Mouse (Mus musculus) testis, adult 2 months (tissue): Measurements from ENCODE around the gene Snx30. TPM values are rescaled to one million over a fixed set of nuclear protein-coding genes. Genes with fewer than 3 reads are reported as not detected.

ENCODE experiments used
- H3K27ac ChIP-seq: fragments of 200-500 bp; 2 replicates; pipeline ENCODE4 v1.5.1; 2012; ENCODE audit warnings: low read depth, low read length; ENCODE audit not compliant: control insufficient read depth, insufficient read depth
- H3K27me3 ChIP-seq: fragments of 200-500 bp; 2 replicates; pipeline ENCODE4 v1.6.1; 2012; ENCODE audit warnings: mild to moderate bottlenecking, low read length, moderate library complexity; ENCODE audit not compliant: control insufficient read depth, insufficient read depth
- H3K36me3 ChIP-seq: fragments of 200-500 bp; 2 replicates; pipeline ENCODE4 v1.6.1; 2012; ENCODE audit warnings: mild to moderate bottlenecking, low read length; ENCODE audit not compliant: control insufficient read depth, insufficient read depth
- H3K4me1 ChIP-seq: fragments of 200-500 bp; 2 replicates; pipeline ENCODE4 v1.6.1; 2012; ENCODE audit warnings: low read length; ENCODE audit not compliant: control insufficient read depth, insufficient read depth
- H3K4me3 ChIP-seq: fragments of 200-500 bp; 2 replicates; pipeline ENCODE4 v1.5.1; 2012; ENCODE audit warnings: low read depth, mild to moderate bottlenecking, low read length, moderate library complexity, mixed read lengths; ENCODE audit not compliant: control insufficient read depth
- CTCF ChIP-seq: fragments of 200-500 bp; IDR thresholded peaks from 2 replicates; pipeline ENCODE4 v1.5.1; 2012; ENCODE audit warnings: low read depth, mild to moderate bottlenecking, inconsistent platforms, low read length, moderate library complexity; ENCODE audit not compliant: control insufficient read depth, insufficient read depth, insufficient replicate concordance
- POLR2A ChIP-seq: fragments of 200-500 bp; IDR thresholded peaks from 2 replicates; pipeline ENCODE4 v1.6.1; 2012; ENCODE audit warnings: low read depth, mild to moderate bottlenecking, inconsistent platforms, low read length, moderate library complexity; ENCODE audit not compliant: control insufficient read depth
- polyA plus RNA-seq: library from polyadenylated mRNA; depleted of rRNA; stranded (reverse); fragments of >200 nt; gene quantifications from 2 replicates; pipeline ENCODE4 v1.2.3, GENCODE M21; 2012

Gene Snx30
- polyA plus RNA-seq, 1 experiment = 0.57 TPM

DNA sequence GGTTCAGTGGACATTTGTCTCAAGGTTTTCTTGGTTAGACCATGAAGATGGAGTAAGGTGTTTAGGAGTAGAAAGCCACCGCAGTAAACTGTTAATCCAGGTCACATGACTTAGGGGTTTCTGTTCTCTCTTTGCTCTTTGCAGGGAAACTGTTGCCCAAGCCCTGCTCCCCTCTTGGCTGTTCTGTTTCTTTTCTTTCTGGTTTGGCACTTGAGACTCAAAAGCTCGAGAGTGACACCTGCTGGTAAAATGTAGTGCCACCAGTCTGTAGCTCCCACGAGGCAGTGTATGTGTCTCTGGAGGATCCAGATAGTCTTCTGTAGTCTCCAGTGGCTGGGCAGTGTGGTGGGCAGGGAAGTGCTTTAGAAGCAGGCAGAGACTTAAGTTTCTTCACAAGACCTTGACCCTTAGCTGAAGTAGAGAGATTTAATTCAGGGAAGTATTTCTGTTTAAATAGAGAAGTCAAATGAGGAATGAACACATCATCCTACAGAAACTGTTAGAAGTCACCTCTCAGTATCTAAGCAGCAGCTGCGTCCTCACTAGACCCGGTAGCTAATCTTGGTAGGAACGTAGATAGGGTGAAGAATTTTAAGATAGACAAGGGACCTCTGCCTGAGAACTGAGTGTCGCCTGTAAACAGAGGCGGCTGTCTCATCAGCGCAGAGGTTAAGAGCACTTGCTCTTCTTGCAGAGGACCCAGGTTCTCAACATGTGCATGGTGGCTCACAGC is 65.4 kb downstream of the Snx30 start:
- Histone ChIP-seq H3K36me3 (no peaks in the 10 kb centered on the region), H3K4me3 (no peak overlapping the region), H3K4me1 (no peaks in the 10 kb centered on the region), H3K27ac (no peak overlapping the region), H3K27me3 (no peaks in the 10 kb centered on the region)
- TF ChIP-seq CTCF = peak; percentile 20; the same call in 1 of the 2 replicates
- TF ChIP-seq POLR2A = no peak

DNA sequence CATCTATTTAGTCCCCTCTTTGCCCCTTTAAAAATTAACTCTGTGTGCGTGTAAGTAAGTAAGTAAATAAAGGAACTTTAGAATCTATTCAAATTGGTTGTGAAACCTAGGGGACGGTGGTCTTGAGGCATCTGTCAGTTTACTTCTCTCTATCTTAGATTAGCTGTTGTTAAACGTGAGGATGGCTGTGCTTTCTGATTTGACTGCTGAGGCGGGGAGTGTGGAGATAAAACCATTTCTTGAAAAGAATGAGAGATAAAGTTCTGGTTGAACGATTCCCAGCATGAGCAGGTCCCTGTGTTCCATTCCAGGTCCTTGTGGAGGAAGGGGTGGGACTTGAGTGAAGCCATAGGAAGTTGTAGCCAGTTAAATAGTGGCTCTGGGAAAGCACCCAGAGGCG is 67.6 kb downstream of the Snx30 start:
- Histone ChIP-seq H3K27ac (no peak overlapping the region), H3K4me1 (no peaks in the 10 kb centered on the region), H3K36me3 (no peaks in the 10 kb centered on the region), H3K27me3 (no peaks in the 10 kb centered on the region), H3K4me3 (no peak overlapping the region)
- TF ChIP-seq POLR2A (no peak), CTCF (no peak)

DNA sequence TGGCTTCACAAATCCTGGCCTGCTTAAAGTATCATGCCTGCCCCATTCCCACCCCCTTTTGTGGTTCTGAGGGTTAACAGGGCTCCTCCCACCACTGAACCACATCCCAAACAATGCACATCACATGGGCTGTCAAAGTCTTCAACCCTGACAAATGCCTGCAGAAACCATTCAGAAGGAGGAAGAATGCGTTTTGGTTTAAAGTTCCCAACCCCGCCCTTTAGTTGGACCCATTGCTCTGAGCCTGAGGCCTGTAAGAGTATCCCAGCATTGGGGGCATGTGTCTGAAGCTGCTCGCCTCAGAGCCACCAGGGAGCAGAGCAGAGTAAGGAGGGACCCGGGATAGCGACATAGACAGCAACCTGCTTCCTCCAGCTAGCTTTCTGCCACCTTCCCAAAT is 68.2 kb downstream of the Snx30 start:
- Histone ChIP-seq H3K27ac (no peak overlapping the region), H3K27me3 (no peaks in the 10 kb centered on the region), H3K4me1 (no peaks in the 10 kb centered on the region), H3K4me3 (no peak overlapping the region), H3K36me3 (no peaks in the 10 kb centered on the region)
- no peak for TF ChIP-seq CTCF
- no peak for TF ChIP-seq POLR2A

DNA sequence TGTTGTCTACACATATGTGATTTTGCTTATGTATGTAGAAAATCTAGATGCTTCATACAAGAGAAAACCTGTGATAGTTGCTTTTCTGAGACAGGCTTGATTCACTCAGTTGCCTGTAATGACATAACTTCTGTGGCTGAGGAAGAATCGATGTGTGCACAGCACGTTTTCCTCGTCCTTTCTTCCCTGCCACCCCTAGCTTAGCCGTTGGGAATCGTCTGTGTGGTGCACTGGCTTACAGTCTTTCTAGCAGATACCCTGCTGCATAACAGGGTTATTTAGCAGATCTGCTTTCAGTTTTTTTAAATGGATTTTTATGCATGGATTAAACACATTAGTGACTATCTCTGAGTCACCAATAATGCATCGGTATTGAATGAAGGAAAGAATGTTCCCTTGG is 70.9 kb downstream of the Snx30 start:
- Histone ChIP-seq H3K27me3 (no peaks in the 10 kb centered on the region), H3K4me1 (no peaks in the 10 kb centered on the region), H3K36me3 (no peaks in the 10 kb centered on the region), H3K27ac (no peak overlapping the region), H3K4me3 (no peak overlapping the region)
- TF ChIP-seq CTCF (no peak), POLR2A (no peak)

DNA sequence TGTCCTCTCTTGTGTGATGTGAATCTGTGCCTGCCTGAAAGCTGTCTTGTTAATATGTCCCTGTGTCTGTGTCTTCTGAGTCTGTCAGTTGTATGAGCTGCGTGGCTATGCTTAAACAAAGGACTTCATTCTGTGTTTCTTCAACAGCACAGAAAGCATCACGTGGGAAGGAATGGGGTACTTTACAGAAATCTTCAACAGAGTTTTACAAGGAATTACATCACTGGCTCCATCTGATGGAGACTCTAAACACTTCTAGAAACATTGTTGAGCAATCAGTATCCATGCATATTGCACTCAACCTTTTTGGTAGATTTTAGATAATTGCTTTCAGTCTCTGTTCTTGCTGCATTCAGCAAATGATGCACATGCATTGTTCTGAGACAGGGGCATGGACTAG is 71.4 kb downstream of the Snx30 start:
- Histone ChIP-seq H3K27me3 (no peaks in the 10 kb centered on the region), H3K36me3 (no peaks in the 10 kb centered on the region), H3K4me1 (no peaks in the 10 kb centered on the region), H3K27ac (no peak overlapping the region), H3K4me3 (no peak overlapping the region)
- TF ChIP-seq POLR2A = no peak
- TF ChIP-seq CTCF = no peak

DNA sequence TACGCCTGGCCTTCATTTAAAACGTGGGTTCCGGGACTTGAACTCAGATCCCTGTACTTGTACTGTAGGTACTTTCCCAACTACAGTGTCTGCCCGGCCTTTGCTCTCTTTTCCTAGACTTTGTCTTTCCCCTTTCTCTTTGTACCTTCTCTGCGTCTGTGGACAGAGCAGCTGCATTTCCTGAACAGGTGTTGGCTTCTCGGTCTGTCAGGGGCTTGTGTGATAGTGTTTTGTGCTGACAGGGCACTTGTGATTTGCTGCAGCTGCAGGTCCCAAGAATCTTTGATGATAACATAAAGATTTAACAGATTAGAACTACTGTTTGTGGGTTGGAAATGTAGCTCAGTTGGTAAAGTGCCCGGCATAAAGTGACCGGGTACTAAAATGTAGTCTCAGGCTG is 73.0 kb downstream of the Snx30 start:
- Histone ChIP-seq H3K27me3 (no peaks in the 10 kb centered on the region), H3K4me3 (no peak overlapping the region), H3K36me3 (no peaks in the 10 kb centered on the region), H3K27ac (no peak overlapping the region), H3K4me1 (no peaks in the 10 kb centered on the region)
- TF ChIP-seq CTCF (no peak), POLR2A (no peak)

DNA sequence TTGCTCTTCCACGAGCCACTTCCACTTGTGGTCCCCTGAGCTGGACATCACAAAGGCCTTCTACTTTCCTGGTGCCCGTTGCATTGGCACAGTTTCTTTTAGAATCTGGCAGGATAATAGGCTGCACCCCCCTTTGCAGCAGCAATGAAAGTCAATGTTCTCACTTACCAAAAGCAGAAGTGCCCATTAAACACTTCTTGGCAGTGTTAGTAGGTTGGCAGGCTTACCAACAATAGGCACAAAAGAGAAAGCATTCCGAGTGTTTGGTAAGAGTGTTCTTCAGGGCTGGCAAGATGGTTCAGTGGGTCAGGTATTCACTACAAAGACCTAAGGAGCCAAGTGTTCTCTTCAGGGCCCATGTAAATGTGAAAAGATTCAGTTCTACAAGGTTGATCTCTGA is 73.8 kb downstream of the Snx30 start:
- no peak overlapping the region for H3K4me3 ChIP-seq
- no peak overlapping the region for H3K27ac ChIP-seq

More for the DNA sequence above, 73.8 kb downstream of the Snx30 start:
- H3K36me3 ChIP-seq = no peaks in the 10 kb centered on the region
- no peaks in the 10 kb centered on the region for H3K4me1 ChIP-seq
- TF ChIP-seq POLR2A = no peak
- no peaks in the 10 kb centered on the region for H3K27me3 ChIP-seq
